Mouse (Mus musculus): ENCODE measurements around the gene Dgkd. TPM values are rescaled to one million over a fixed set of nuclear protein-coding genes. Genes with fewer than 3 reads are reported as not detected.

Dgkd gene
- total and polyA plus RNA-seq, 3 experiments, result 29.5 to 135 (median 39.5) TPM

DNA sequence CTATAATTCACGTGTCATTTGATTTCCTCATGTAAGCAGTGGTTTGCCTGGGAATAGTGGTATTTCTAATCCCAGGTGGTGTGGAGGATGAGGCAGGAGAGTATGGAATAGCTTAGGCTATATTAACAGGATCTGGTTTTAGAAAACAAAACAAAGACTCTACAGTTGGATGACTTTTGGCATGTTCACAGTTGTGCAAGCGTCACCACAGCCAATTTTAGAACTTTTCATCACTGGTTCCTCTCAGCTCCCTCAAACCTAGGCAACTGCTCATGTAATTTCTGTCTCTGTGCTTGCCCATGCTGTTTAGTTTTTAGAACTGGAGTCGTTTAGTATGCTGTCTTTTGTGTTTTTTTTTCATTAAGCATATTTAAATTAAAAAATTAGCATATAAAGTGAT is 3.7 kb downstream of the Dgkd start:
- TF ChIP-seq MAFK (IDR thresholded peaks at IDR 0.05; ENCODE audit: borderline replicate concordance, low read depth, low read length) (no peak), RAD21 (IDR thresholded peaks at IDR 0.05; ENCODE audit: low read depth, low read length) (no peak), MXI1 (IDR thresholded peaks at IDR 0.05; ENCODE audit: low read depth, low read length) (no peak), POLR2AphosphoS2 (IDR thresholded peaks at IDR 0.05; ENCODE audit: low read length) (no peak), POLR2AphosphoS5 (IDR thresholded peaks at IDR 0.05; ENCODE audit: borderline replicate concordance, low read depth, low read length) (no peak), MAZ (IDR thresholded peaks at IDR 0.05; ENCODE audit: low read depth, low read length) (no peak), POLR2A (IDR thresholded peaks at IDR 0.05; ENCODE audit: control insufficient read depth in 1 of 2, insufficient read depth in 1 of 2, low read depth in 1 of 2, low read length in 2 of 2, poor library complexity in 1 of 2) (no peak), MYB (IDR thresholded peaks at IDR 0.05; ENCODE audit: low read depth, low read length) (no peak), GATA1 (IDR thresholded peaks at IDR 0.05; ENCODE audit: low read depth, low read length) (no peak), SIN3A (IDR thresholded peaks at IDR 0.05; ENCODE audit: low read length) (no peak), MAX (IDR thresholded peaks at IDR 0.05; ENCODE audit: low read length) (no peak), HCFC1 (IDR thresholded peaks at IDR 0.05; ENCODE audit: low read depth, low read length) (no peak)
- Histone ChIP-seq H3K4me1 (ENCODE audit: control insufficient read depth in 1 of 2, insufficient read depth in 2 of 2, low read length in 2 of 2) (peaks cover 10 to 23% of the 10 kb centered on the region in 2 experiments), H3K4me3 (ENCODE audit: control insufficient read depth in 1 of 2, insufficient read depth in 1 of 2, low read depth in 2 of 2, low read length in 2 of 2) (no peak overlapping the region), H3K27me3 (ENCODE audit: control insufficient read depth in 1 of 2, insufficient read depth in 2 of 2, low read length in 2 of 2) (no peaks in the 10 kb centered on the region), H3K9ac (ENCODE audit: control insufficient read depth, low read depth, low read length, poor library complexity, severe bottlenecking) (no peak overlapping the region), H3K36me3 (ENCODE audit: control insufficient read depth in 1 of 2, insufficient read depth in 2 of 2, low read length in 2 of 2) (peaks cover 0 to 17% of the 10 kb centered on the region in 2 experiments; a peak in 2 of 4 replicates), H3K79me2 (ENCODE audit: control insufficient read depth, insufficient read depth, low read length, poor library complexity) (peaks cover 60% of the 10 kb centered on the region), H3K9me3 (replicated peaks; ENCODE audit: insufficient read depth, low read length) (no peaks in the 10 kb centered on the region), H3K27ac (ENCODE audit: control insufficient read depth, low read depth, low read length) (no peak overlapping the region)
- no peak for DNase-seq (ENCODE audit: low read depth, low spot score)

DNA sequence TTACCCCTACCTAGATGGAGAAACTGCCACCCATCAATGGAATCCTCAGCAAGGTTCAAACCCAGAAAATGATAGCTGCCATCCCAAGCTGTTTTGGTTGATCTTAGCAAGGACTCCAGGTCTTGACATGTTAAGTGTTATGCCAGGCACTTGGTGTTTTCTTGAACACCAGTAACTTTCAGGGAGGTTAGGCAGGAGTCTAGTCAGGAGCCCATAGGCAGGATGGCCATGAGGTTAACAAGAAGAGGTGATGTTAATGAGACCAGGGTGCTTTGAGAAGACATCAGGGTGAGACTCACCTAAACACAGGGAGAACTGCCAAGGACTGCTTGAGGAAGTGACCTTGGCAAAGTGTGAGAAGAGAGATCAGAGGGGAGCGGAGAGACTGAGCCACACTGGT is 4.9 kb downstream of the Dgkd start:
- H3K9ac ChIP-seq (ENCODE audit: control insufficient read depth, low read depth, low read length, poor library complexity, severe bottlenecking), result no peak overlapping the region
- no peaks in the 10 kb centered on the region for H3K9me3 ChIP-seq (replicated peaks; ENCODE audit: insufficient read depth, low read length)
- H3K27me3 ChIP-seq (ENCODE audit: control insufficient read depth in 1 of 2, insufficient read depth in 2 of 2, low read length in 2 of 2), result no peaks in the 10 kb centered on the region
- TF ChIP-seq ZNF384 (IDR thresholded peaks at IDR 0.05; ENCODE audit: low read depth, low read length), result no peak
- no peak for TF ChIP-seq RCOR1 (IDR thresholded peaks at IDR 0.05; ENCODE audit: low read depth, low read length)
- H3K79me2 ChIP-seq (ENCODE audit: control insufficient read depth, insufficient read depth, low read length, poor library complexity), result peaks cover 71% of the 10 kb centered on the region
- H3K4me1 ChIP-seq (ENCODE audit: control insufficient read depth in 1 of 2, insufficient read depth in 2 of 2, low read length in 2 of 2), result peaks cover 13 to 18% of the 10 kb centered on the region in 2 experiments
- no peak for DNase-seq (ENCODE audit: low read depth, low spot score)
- peaks cover 0 to 17% of the 10 kb centered on the region in 2 experiments; a peak in 2 of 4 replicates for H3K36me3 ChIP-seq (ENCODE audit: control insufficient read depth in 1 of 2, insufficient read depth in 2 of 2, low read length in 2 of 2)
- no peak overlapping the region for H3K4me3 ChIP-seq (ENCODE audit: control insufficient read depth in 1 of 2, insufficient read depth in 1 of 2, low read depth in 2 of 2, low read length in 2 of 2)
- no peak overlapping the region for H3K27ac ChIP-seq (ENCODE audit: control insufficient read depth, low read depth, low read length)

DNA sequence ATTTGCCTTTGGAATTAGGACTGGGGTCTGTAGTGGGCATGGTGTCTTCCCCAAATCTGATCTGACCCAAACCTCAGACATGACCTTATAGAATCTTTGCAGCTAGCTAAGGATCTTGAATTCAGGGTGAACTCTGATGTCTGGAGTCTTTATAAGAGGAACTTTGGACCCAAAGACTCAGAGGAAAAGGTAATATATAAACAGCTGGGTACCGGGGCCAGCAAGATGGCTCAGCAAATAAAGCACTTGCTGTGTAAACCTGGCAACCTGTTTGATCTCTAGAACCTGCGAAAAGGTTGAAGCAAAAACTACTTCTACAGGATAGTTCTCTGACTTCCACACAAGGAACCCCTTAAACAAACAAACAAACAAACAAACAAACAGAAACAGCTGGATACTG is 5.4 kb downstream of the Dgkd start:
- Histone ChIP-seq H3K9me3 (replicated peaks; ENCODE audit: insufficient read depth, low read length) (no peaks in the 10 kb centered on the region), H3K4me1 (ENCODE audit: control insufficient read depth in 1 of 2, insufficient read depth in 2 of 2, low read length in 2 of 2) (peaks cover 18% of the 10 kb centered on the region in 2 experiments), H3K27ac (ENCODE audit: control insufficient read depth, low read depth, low read length) (no peak overlapping the region), H3K9ac (ENCODE audit: control insufficient read depth, low read depth, low read length, poor library complexity, severe bottlenecking) (no peak overlapping the region), H3K36me3 (ENCODE audit: control insufficient read depth in 1 of 2, insufficient read depth in 2 of 2, low read length in 2 of 2) (peaks cover 0 to 20% of the 10 kb centered on the region in 2 experiments; a peak in 2 of 4 replicates), H3K79me2 (ENCODE audit: control insufficient read depth, insufficient read depth, low read length, poor library complexity) (peaks cover 72% of the 10 kb centered on the region), H3K27me3 (ENCODE audit: control insufficient read depth in 1 of 2, insufficient read depth in 2 of 2, low read length in 2 of 2) (no peaks in the 10 kb centered on the region), H3K4me3 (ENCODE audit: control insufficient read depth in 1 of 2, insufficient read depth in 1 of 2, low read depth in 2 of 2, low read length in 2 of 2) (no peak overlapping the region)
- TF ChIP-seq CHD1 (IDR thresholded peaks at IDR 0.05; ENCODE audit: low read depth, low read length) (no peak), BHLHE40 (IDR thresholded peaks at IDR 0.05; ENCODE audit: borderline replicate concordance, low read depth, low read length) (no peak)
- no peak for DNase-seq (ENCODE audit: low read depth, low spot score)

All from MEL (cell line).